Mouse (Mus musculus): Measurements from ENCODE around the gene Cntnap3. TPM values are rescaled to one million over a fixed set of nuclear protein-coding genes. Genes with fewer than 3 reads are reported as not detected.

Gene Cntnap3
- polyA plus RNA-seq, 1 experiment from 2014 or later: 2.5 TPM

Other genes with a start within 250 kb of the Cntnap3 start
- gene Spata31, start 13.5 kb upstream of the Cntnap3 start, polyA plus RNA-seq (2014; fragmentation: Nextera tagmentation; extraction: Ambion mirVana): not detected in 2 replicates
- gene Spata31d1c, start 129.1 kb upstream of the Cntnap3 start, polyA plus RNA-seq (2014; fragmentation: Nextera tagmentation; extraction: Ambion mirVana): not detected in 2 replicates
- gene Prss47, start 148.8 kb upstream of the Cntnap3 start, polyA plus RNA-seq (2014; fragmentation: Nextera tagmentation; extraction: Ambion mirVana): not detected in 2 replicates
- 33.6 and 36.3 TPM in 2 replicates for gene Mfsd14b, start 209.0 kb upstream of the Cntnap3 start, polyA plus RNA-seq (2014; fragmentation: Nextera tagmentation; extraction: Ambion mirVana)
- not detected in 2 replicates for gene Olfr465-ps1, start 234.1 kb upstream of the Cntnap3 start, polyA plus RNA-seq (2014; fragmentation: Nextera tagmentation; extraction: Ambion mirVana)
- gene Olfr466, start 246.3 kb upstream of the Cntnap3 start, polyA plus RNA-seq (2014; fragmentation: Nextera tagmentation; extraction: Ambion mirVana): not detected in 2 replicates

Measured in forebrain, embryonic 14.5 days (tissue).